Mouse (Mus musculus): Measurements from ENCODE around the gene Ciita. TPM values are rescaled to one million over a fixed set of nuclear protein-coding genes. Genes with fewer than 3 reads are reported as not detected.

Ciita gene
- total RNA-seq, 2 experiments from 2014 or later, result 2.7 TPM; not detected in 1

Other genes with a start within 250 kb of the Ciita start
- not detected in 2 replicates for gene Emp2, start 166.1 kb upstream of the Ciita start, total RNA-seq (2015; ENCODE audit: low replicate concordance)
- not detected in 2 replicates for gene Emp2, start 166.1 kb upstream of the Ciita start, total RNA-seq (2017; ENCODE audit: low replicate concordance)
- gene Tekt5, start 84.6 kb upstream of the Ciita start, total RNA-seq (2015; ENCODE audit: low replicate concordance), result not detected in 2 replicates
- gene Tekt5, start 84.6 kb upstream of the Ciita start, total RNA-seq (2017; ENCODE audit: low replicate concordance), result not detected in 2 replicates
- 1.0 and 6.7 TPM in 2 replicates for gene Nubp1, start 68.1 kb upstream of the Ciita start, total RNA-seq (2015; ENCODE audit: low replicate concordance)
- gene Nubp1, start 68.1 kb upstream of the Ciita start, total RNA-seq (2017; ENCODE audit: low replicate concordance), result 7.8 and 8.6 TPM in 2 replicates
- gene Tvp23a, start 32.7 kb upstream of the Ciita start, total RNA-seq (2015; ENCODE audit: low replicate concordance), result not detected in 2 replicates
- not detected in 2 replicates for gene Tvp23a, start 32.7 kb upstream of the Ciita start, total RNA-seq (2017; ENCODE audit: low replicate concordance)
- 2.5 TPM in 1 of 2 replicates, not detected in the other for gene Dexi, start 63.0 kb downstream of the Ciita start, total RNA-seq (2015; ENCODE audit: low replicate concordance)
- 1.4 TPM in 1 of 2 replicates, not detected in the other for gene Dexi, start 63.0 kb downstream of the Ciita start, total RNA-seq (2017; ENCODE audit: low replicate concordance)
- gene Clec16a, start 65.3 kb downstream of the Ciita start, total RNA-seq (2015; ENCODE audit: low replicate concordance), result 4.0 and 6.9 TPM in 2 replicates
- 4.6 and 5.4 TPM in 2 replicates for gene Clec16a, start 65.3 kb downstream of the Ciita start, total RNA-seq (2017; ENCODE audit: low replicate concordance)

Measured in erythroblast, adult 5-6 weeks (primary cell).